Mouse (Mus musculus) forebrain, embryonic 12.5 days (tissue): ENCODE data around the gene 1110051M20Rik. TPM values are rescaled to one million over a fixed set of nuclear protein-coding genes. Genes with fewer than 3 reads are reported as not detected.

Source experiments
- ATAC-seq: fragments of 200-750 bp; cut with Nextera tagmentation; 2 replicates; pipeline ENCODE4 v1.8.0; 2017; ENCODE audit warnings: moderate TSS enrichment; ENCODE audit not compliant: low FRiP score
- H3K27ac ChIP-seq: fragments of 300-500 bp; sonication (generic); 2 replicates; pipeline ENCODE4 v1.5.1; 2016; ENCODE audit warnings: mild to moderate bottlenecking
- H3K27me3 ChIP-seq: fragments of 300-500 bp; sonication (generic); 2 replicates; pipeline ENCODE4 v1.6.1; 2016; ENCODE audit warnings: mild to moderate bottlenecking
- H3K36me3 ChIP-seq: fragments of 300-500 bp; sonication (generic); replicated peaks from 2 replicates; pipeline ENCODE4 v1.6.1; 2016; ENCODE audit warnings: mild to moderate bottlenecking
- H3K4me1 ChIP-seq: fragments of 300-500 bp; sonication (generic); 2 replicates; pipeline ENCODE4 v1.6.1; 2016
- H3K4me2 ChIP-seq: fragments of 300-500 bp; sonication (generic); 2 replicates; pipeline ENCODE4 v1.6.1; 2016; ENCODE audit warnings: mild to moderate bottlenecking, moderate library complexity
- H3K4me3 ChIP-seq: fragments of 300-500 bp; sonication (generic); replicated peaks from 2 replicates; pipeline ENCODE4 v1.5.1; 2016; ENCODE audit warnings: mild to moderate bottlenecking
- H3K9ac ChIP-seq: fragments of 300-500 bp; sonication (generic); 2 replicates; pipeline ENCODE4 v1.6.1; 2016; ENCODE audit warnings: mild to moderate bottlenecking
- H3K9me3 ChIP-seq: fragments of 300-500 bp; sonication (generic); 2 replicates; pipeline ENCODE4 v1.6.1; 2016
- WGBS: fragments of 180-500 bp; shearing (Covaris S2); methylation state at CpG from one replicate; pipeline ENCODE4 v1.1.7; 2016; 5-methylcytosine and 5-hydroxymethylcytosine counted together
- polyA plus RNA-seq: library from polyadenylated mRNA; unstranded; fragments of >200 nt; fragmentation: Nextera tagmentation; extraction: Ambion mirVana; gene quantifications from 2 replicates; pipeline ENCODE4 v1.2.1, GENCODE M21; 2016

Gene 1110051M20Rik
- polyA plus RNA-seq, 1 experiment from 2014 or later, result 110 TPM

GRCm38 (mm10) chr2:91408031-91408430 is 36.5 kb downstream of the 1110051M20Rik start:
- Histone ChIP-seq H3K9me3 (no peaks in the 10 kb centered on the region), H3K27ac (no peak overlapping the region), H3K36me3 (no peaks in the 10 kb centered on the region), H3K4me2 (no peak overlapping the region), H3K4me1 (0 out of 2 replicates have a peak, but pooled peaks cover 3% of the 10 kb centered on the region), H3K4me3 (no peak overlapping the region), H3K9ac (no peak overlapping the region), H3K27me3 (peaks cover 21% of the 10 kb centered on the region)
- no peak for ATAC-seq
- WGBS, result 92% methylated on average over 2 of the region's 2 CpGs

GRCm38 (mm10) chr2:91405071-91405470 is 39.4 kb downstream of the 1110051M20Rik start:
- no peak overlapping the region for H3K4me3 ChIP-seq
- no peaks in the 10 kb centered on the region for H3K36me3 ChIP-seq
- H3K9me3 ChIP-seq, result no peaks in the 10 kb centered on the region
- peaks cover 34% of the 10 kb centered on the region for H3K27me3 ChIP-seq
- no peak overlapping the region for H3K9ac ChIP-seq
- peaks cover 8% of the 10 kb centered on the region for H3K4me1 ChIP-seq
- no peak overlapping the region for H3K4me2 ChIP-seq
- no peak for ATAC-seq
- no peak overlapping the region for H3K27ac ChIP-seq
- WGBS, result 82% methylated on average over 4 of the region's 4 CpGs

DNA sequence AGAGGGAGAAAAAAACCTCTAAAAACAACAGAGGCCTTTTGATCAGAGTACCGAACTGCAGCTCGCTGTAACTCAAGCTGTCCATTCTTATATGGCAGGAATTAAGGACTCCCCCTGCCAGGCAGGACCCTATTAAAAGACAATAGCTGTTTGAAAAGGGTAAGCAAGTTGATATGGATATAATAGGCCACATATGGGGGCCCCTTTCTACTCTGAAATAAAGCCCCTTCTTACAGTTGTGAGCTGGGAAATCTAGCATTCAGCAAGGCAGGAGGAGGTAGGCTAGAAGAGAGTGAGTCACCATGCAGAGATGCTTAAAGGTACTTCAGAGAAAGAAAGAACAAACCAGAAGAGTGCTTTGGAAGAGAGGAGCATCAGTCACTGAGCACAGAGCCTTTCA is 44.8 kb downstream of the 1110051M20Rik start:
- H3K27me3 ChIP-seq, result peaks cover 52% of the 10 kb centered on the region
- peak; percentile 91 for ATAC-seq

DNA sequence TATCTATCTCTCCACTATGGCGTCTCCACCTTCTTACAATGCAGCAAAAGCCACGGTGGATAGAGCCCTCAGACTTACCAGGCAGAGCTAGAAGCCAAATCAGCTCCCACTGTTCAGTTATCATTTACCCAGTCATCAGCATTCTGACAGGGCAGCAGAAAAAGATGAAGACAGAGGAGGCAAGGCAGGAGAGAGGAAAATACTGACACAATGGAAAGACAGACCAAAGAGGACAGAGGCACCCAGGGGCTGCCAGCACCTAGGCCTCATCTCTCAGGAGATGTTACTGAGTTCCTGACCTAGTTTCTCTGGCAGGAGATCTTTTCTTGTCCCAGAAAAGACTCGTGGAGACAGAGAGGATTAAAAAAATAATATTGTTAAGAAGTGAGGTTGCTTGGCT is 45.3 kb downstream of the 1110051M20Rik start:
- ATAC-seq, result no peak
- Histone ChIP-seq H3K4me1 (peaks cover 31% of the 10 kb centered on the region), H3K9me3 (no peaks in the 10 kb centered on the region), H3K27me3 (peaks cover 52% of the 10 kb centered on the region), H3K4me2 (0 out of 2 replicates have a peak overlapping the region, but pooled peaks have one; percentile 1), H3K4me3 (no peak overlapping the region), H3K27ac (peak overlapping the region; percentile 70), H3K36me3 (no peaks in the 10 kb centered on the region), H3K9ac (no peak overlapping the region)
- 15% methylated on average over 3 of the region's 3 CpGs for WGBS

More for the DNA sequence above, 44.8 kb downstream of the 1110051M20Rik start:
- 0 out of 2 replicates have a peak overlapping the region, but pooled peaks have one; percentile 1 for H3K4me2 ChIP-seq
- H3K36me3 ChIP-seq, result no peaks in the 10 kb centered on the region
- no peaks in the 10 kb centered on the region for H3K9me3 ChIP-seq
- H3K4me3 ChIP-seq, result no peak overlapping the region
- peak overlapping the region; percentile 70 for H3K27ac ChIP-seq
- peaks cover 25% of the 10 kb centered on the region for H3K4me1 ChIP-seq
- WGBS, result 4% methylated on average over 2 of the region's 2 CpGs
- H3K9ac ChIP-seq, result no peak overlapping the region

DNA sequence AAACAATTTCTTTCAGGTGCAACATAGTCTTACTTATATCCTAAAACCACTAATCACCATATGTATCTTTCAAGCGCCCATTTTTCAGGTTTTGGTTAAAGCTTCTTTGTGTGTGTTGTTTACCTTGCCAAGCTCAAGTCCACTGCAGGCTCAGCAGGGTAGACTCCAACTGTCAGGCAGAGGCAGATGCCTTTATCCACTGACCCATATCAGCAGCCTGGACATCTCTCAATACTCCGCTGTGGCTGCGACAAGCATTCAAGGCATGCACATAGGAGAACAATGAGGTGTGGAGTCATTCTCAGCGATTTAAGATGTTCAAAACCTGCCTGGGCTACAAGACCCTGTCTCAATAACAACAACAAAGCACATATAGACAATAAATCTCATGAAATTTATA is 50.4 kb downstream of the 1110051M20Rik start:
- H3K9me3 ChIP-seq, result no peaks in the 10 kb centered on the region

GRCm38 (mm10) chr2:91388738-91389137 is 55.8 kb downstream of the 1110051M20Rik start:
- H3K36me3 ChIP-seq, result no peaks in the 10 kb centered on the region
- peaks cover 7% of the 10 kb centered on the region; the same call in 1 of the 2 replicates for H3K27me3 ChIP-seq
- ATAC-seq, result no peak
- no peak overlapping the region for H3K4me2 ChIP-seq
- WGBS, result 60% methylated on average over 3 of the region's 3 CpGs
- H3K9ac ChIP-seq, result no peak overlapping the region
- H3K4me1 ChIP-seq, result peaks cover 14% of the 10 kb centered on the region; the same call in 1 of the 2 replicates
- H3K4me3 ChIP-seq, result no peak overlapping the region
- no peak overlapping the region for H3K27ac ChIP-seq
- H3K9me3 ChIP-seq, result no peaks in the 10 kb centered on the region

More for the DNA sequence above, 50.4 kb downstream of the 1110051M20Rik start:
- H3K9ac ChIP-seq, result no peak overlapping the region
- no peak overlapping the region for H3K27ac ChIP-seq
- peaks cover 35% of the 10 kb centered on the region for H3K27me3 ChIP-seq
- ATAC-seq, result no peak
- H3K4me1 ChIP-seq, result peaks cover 15% of the 10 kb centered on the region
- H3K4me2 ChIP-seq, result no peak overlapping the region
- WGBS, result 57% methylated on average over 4 of the region's 4 CpGs
- no peak overlapping the region for H3K4me3 ChIP-seq
- no peaks in the 10 kb centered on the region for H3K36me3 ChIP-seq

GRCm38 (mm10) chr2:91388281-91388680 is 56.2 kb downstream of the 1110051M20Rik start:
- Histone ChIP-seq H3K36me3 (no peaks in the 10 kb centered on the region), H3K4me1 (peaks cover 14% of the 10 kb centered on the region; the same call in 1 of the 2 replicates), H3K9ac (no peak overlapping the region), H3K4me3 (no peak overlapping the region), H3K9me3 (no peaks in the 10 kb centered on the region), H3K4me2 (no peak overlapping the region), H3K27ac (no peak overlapping the region), H3K27me3 (peaks cover 7% of the 10 kb centered on the region; the same call in 1 of the 2 replicates)
- 62% methylated on average over 3 of the region's 3 CpGs for WGBS
- ATAC-seq, result no peak

DNA sequence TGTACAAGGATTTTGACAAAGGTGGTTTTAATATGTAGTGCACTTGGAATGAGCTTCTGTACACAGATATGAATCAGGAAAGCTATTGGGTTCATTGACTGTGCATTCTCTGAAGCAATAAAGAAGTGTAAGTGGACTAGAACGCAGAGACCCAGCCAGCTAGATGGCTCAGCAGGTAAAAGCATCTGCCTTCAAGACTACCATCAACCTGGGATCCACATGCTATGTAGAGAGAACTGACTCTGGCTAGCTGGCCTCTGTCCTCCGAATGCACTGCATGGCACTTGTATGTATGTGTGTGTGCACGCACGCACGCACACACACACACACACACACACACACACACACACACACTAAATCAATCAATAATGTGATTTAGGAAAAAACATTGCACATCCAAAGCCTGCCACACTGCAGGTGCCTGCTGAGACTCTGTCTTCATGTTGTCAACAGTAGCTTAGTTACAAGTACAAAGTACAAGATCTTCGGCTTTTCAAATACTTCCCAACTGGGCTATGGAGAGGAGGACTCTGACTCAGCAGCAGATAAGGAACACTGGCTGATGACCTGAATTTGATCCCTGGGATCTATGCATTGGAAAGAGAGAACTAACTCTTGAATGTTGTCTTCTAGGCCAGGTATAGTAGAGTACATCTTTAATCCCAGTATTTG is 57.1 kb downstream of the 1110051M20Rik start:
- Histone ChIP-seq H3K4me2 (no peak overlapping the region), H3K36me3 (no peaks in the 10 kb centered on the region), H3K4me3 (no peak overlapping the region), H3K9ac (no peak overlapping the region), H3K4me1 (peaks cover 14% of the 10 kb centered on the region; the same call in 1 of the 2 replicates), H3K27ac (no peak overlapping the region), H3K9me3 (no peaks in the 10 kb centered on the region), H3K27me3 (peaks cover 4% of the 10 kb centered on the region; the same call in 1 of the 2 replicates)
- 92% methylated on average over 6 of the region's 6 CpGs for WGBS
- ATAC-seq, result no peak

- Histone ChIP-seq H3K27ac (no peak overlapping the region), H3K9me3 (no peaks in the 10 kb centered on the region), H3K36me3 (no peaks in the 10 kb centered on the region), H3K4me1 (peaks cover 14% of the 10 kb centered on the region; the same call in 1 of the 2 replicates), H3K9ac (no peak overlapping the region), H3K4me2 (no peak overlapping the region), H3K27me3 (peaks cover 4% of the 10 kb centered on the region; the same call in 1 of the 2 replicates), H3K4me3 (no peak overlapping the region)
- WGBS, result 77% methylated on average over 5 of the region's 5 CpGs
- ATAC-seq, result no peak
These were observed 57.8 kb downstream of the 1110051M20Rik start for GRCm38 (mm10) chr2:91386547-91387286.

- no peak for ATAC-seq
- Histone ChIP-seq H3K9me3 (no peaks in the 10 kb centered on the region), H3K36me3 (0 out of 2 replicates have a peak, but pooled peaks cover 5% of the 10 kb centered on the region), H3K4me2 (no peak overlapping the region), H3K9ac (no peak overlapping the region), H3K4me1 (peaks cover 12% of the 10 kb centered on the region; the same call in 1 of the 2 replicates), H3K4me3 (no peak overlapping the region), H3K27me3 (no peaks in the 10 kb centered on the region), H3K27ac (no peak overlapping the region)
- 89% methylated on average over 6 of the region's 6 CpGs for WGBS
These were observed 61.2 kb downstream of the 1110051M20Rik start for GRCm38 (mm10) chr2:91383294-91383693.

- H3K9ac ChIP-seq, result no peak overlapping the region
- H3K36me3 ChIP-seq, result peaks cover 7% of the 10 kb centered on the region; the same call in 1 of the 2 replicates
- no peak for ATAC-seq
- 0 out of 2 replicates have a peak overlapping the region, but pooled peaks have one; percentile 5 for H3K27ac ChIP-seq
- 44% methylated on average over 7 of the region's 7 CpGs for WGBS
- no peaks in the 10 kb centered on the region for H3K9me3 ChIP-seq
- H3K4me1 ChIP-seq, result peaks cover 9% of the 10 kb centered on the region
- no peak overlapping the region for H3K4me3 ChIP-seq
- no peaks in the 10 kb centered on the region for H3K27me3 ChIP-seq
- H3K4me2 ChIP-seq, result no peak overlapping the region
These were observed 67.5 kb downstream of the 1110051M20Rik start for GRCm38 (mm10) chr2:91377038-91377437.

GRCm38 (mm10) chr2:91370314-91370713 is 74.2 kb downstream of the 1110051M20Rik start:
- Histone ChIP-seq H3K9me3 (no peaks in the 10 kb centered on the region), H3K27me3 (no peaks in the 10 kb centered on the region), H3K36me3 (peaks cover 3% of the 10 kb centered on the region; the same call in 1 of the 2 replicates), H3K27ac (no peak overlapping the region), H3K4me2 (no peak overlapping the region), H3K9ac (no peak overlapping the region), H3K4me1 (no peaks in the 10 kb centered on the region), H3K4me3 (no peak overlapping the region)
- 90% methylated on average over 2 of the region's 2 CpGs for WGBS
- ATAC-seq, result no peak
